Mouse (Mus musculus): ENCODE data around the gene Cacng8. TPM values are rescaled to one million over a fixed set of nuclear protein-coding genes. Genes with fewer than 3 reads are reported as not detected.
"Not testable (repeated sequence)": the region's sequence is repeated elsewhere in the genome, so short reads cannot be mapped to it uniquely, and the experiment has no call there.

Gene Cacng8
- polyA plus RNA-seq, 1 experiment from 2014 or later, result 0.27 TPM

GRCm38 (mm10) chr7:3391809-3392208 is 1.3 kb downstream of the Cacng8 start:
- no peaks in the 10 kb centered on the region for H3K27me3 ChIP-seq (replicated peaks; ENCODE audit: control insufficient read depth, insufficient read depth, low read length)
- no peak overlapping the region for H3K4me3 ChIP-seq (ENCODE audit: low read depth, low read length)
- no peak for TF ChIP-seq CTCF (IDR thresholded peaks at IDR 0.05; ENCODE audit: low read depth)
- no peaks in the 10 kb centered on the region for H3K4me1 ChIP-seq (replicated peaks; ENCODE audit: control insufficient read depth, insufficient read depth, low read length)
- H3K9me3 ChIP-seq (ENCODE audit: control insufficient read depth), result no peaks in the 10 kb centered on the region
- 23% methylated on average over 4 of the region's 4 CpGs for WGBS
- H3K9ac ChIP-seq (ENCODE audit: low read depth, low read length), result no peak overlapping the region
- H3K27ac ChIP-seq (ENCODE audit: low read depth, low read length), result no peak overlapping the region
- no peak for ATAC-seq
- no peak overlapping the region for H3K4me2 ChIP-seq (replicated peaks; ENCODE audit: low read depth)
- H3K36me3 ChIP-seq (ENCODE audit: control insufficient read depth, insufficient read depth), result no peaks in the 10 kb centered on the region

- H3K4me3 ChIP-seq (ENCODE audit: low read depth, low read length), result no peak overlapping the region
- H3K9ac ChIP-seq (ENCODE audit: low read depth, low read length), result no peak overlapping the region
- no peaks in the 10 kb centered on the region for H3K4me1 ChIP-seq (replicated peaks; ENCODE audit: control insufficient read depth, insufficient read depth, low read length)
- H3K4me2 ChIP-seq (replicated peaks; ENCODE audit: low read depth), result no peak overlapping the region
- WGBS, result 59% methylated on average over 9 of the region's 10 CpGs
- no peaks in the 10 kb centered on the region for H3K9me3 ChIP-seq (ENCODE audit: control insufficient read depth)
- H3K36me3 ChIP-seq (ENCODE audit: control insufficient read depth, insufficient read depth), result no peaks in the 10 kb centered on the region
- ATAC-seq, result no peak
- TF ChIP-seq CTCF (IDR thresholded peaks at IDR 0.05; ENCODE audit: low read depth), result no peak
- no peak overlapping the region for H3K27ac ChIP-seq (ENCODE audit: low read depth, low read length)
- no peaks in the 10 kb centered on the region for H3K27me3 ChIP-seq (replicated peaks; ENCODE audit: control insufficient read depth, insufficient read depth, low read length)
Measured at GRCm38 (mm10) chr7:3397355-3397754, 6.9 kb downstream of the Cacng8 start.

DNA sequence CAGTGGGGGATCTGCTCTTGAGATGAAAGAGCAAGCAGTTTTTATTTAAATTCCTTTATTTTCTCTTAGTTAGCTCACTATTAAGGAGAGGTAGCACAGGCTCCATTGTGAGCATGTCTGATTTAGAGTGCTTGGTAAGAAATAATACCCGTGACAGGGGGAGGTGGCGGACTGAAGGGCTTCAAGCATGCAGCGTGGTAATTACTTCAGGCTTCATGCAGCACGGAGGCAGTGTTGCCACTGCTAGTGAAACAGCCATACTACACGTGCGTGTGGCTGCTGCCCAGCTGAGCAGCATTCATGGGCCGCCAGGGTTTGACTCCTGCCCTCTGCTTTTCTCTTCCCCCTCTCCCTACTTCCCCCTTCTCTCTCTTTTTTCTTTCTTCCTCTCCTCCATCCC is 7.3 kb downstream of the Cacng8 start:
- WGBS, result 55% methylated on average over 7 of the region's 7 CpGs
- Histone ChIP-seq H3K4me2 (replicated peaks; ENCODE audit: low read depth) (no peak overlapping the region), H3K9me3 (ENCODE audit: control insufficient read depth) (no peaks in the 10 kb centered on the region), H3K4me1 (replicated peaks; ENCODE audit: control insufficient read depth, insufficient read depth, low read length) (no peaks in the 10 kb centered on the region), H3K27ac (ENCODE audit: low read depth, low read length) (no peak overlapping the region), H3K27me3 (replicated peaks; ENCODE audit: control insufficient read depth, insufficient read depth, low read length) (no peaks in the 10 kb centered on the region), H3K4me3 (ENCODE audit: low read depth, low read length) (no peak overlapping the region), H3K36me3 (ENCODE audit: control insufficient read depth, insufficient read depth) (no peaks in the 10 kb centered on the region), H3K9ac (ENCODE audit: low read depth, low read length) (no peak overlapping the region)
- no peak for TF ChIP-seq CTCF (IDR thresholded peaks at IDR 0.05; ENCODE audit: low read depth)
- no peak for ATAC-seq

DNA sequence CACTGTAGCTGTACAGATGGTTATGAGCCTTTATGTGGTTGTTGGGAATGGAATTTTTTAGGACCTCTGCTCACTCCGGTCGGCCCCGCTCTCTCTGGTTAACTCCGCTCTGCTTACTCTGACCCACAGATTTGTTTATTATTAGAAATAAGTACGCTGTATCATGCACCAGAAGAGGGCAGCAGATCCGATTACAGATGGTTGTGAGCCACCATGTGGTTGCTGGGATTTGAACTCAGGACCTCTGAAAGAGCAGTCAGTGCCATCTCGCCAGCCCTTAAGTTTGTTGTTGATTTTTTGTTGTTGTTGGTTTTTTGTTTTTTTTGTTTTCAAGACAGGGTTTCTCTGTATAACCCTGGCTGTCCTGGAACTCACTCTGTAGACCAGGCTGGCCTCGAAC is 7.9 kb downstream of the Cacng8 start:
- 89% methylated on average over 8 of the region's 8 CpGs for WGBS
- not testable (repeated sequence) for H3K36me3 ChIP-seq (ENCODE audit: control insufficient read depth, insufficient read depth); H3K27me3 ChIP-seq (replicated peaks; ENCODE audit: control insufficient read depth, insufficient read depth, low read length); H3K4me2 ChIP-seq (replicated peaks; ENCODE audit: low read depth); ATAC-seq; H3K27ac ChIP-seq (ENCODE audit: low read depth, low read length); H3K4me1 ChIP-seq (replicated peaks; ENCODE audit: control insufficient read depth, insufficient read depth, low read length); H3K4me3 ChIP-seq (ENCODE audit: low read depth, low read length); H3K9ac ChIP-seq (ENCODE audit: low read depth, low read length); H3K9me3 ChIP-seq (ENCODE audit: control insufficient read depth)

GRCm38 (mm10) chr7:3399937-3400336 is 9.5 kb downstream of the Cacng8 start:
- no peaks in the 10 kb centered on the region for H3K9me3 ChIP-seq (ENCODE audit: control insufficient read depth)
- H3K4me2 ChIP-seq (replicated peaks; ENCODE audit: low read depth), result no peak overlapping the region
- H3K4me1 ChIP-seq (replicated peaks; ENCODE audit: control insufficient read depth, insufficient read depth, low read length), result no peaks in the 10 kb centered on the region
- H3K27ac ChIP-seq (ENCODE audit: low read depth, low read length), result no peak overlapping the region
- TF ChIP-seq CTCF (IDR thresholded peaks at IDR 0.05; ENCODE audit: low read depth), result no peak
- no peak overlapping the region for H3K9ac ChIP-seq (ENCODE audit: low read depth, low read length)
- H3K4me3 ChIP-seq (ENCODE audit: low read depth, low read length), result no peak overlapping the region
- no peak for ATAC-seq
- no peaks in the 10 kb centered on the region for H3K27me3 ChIP-seq (replicated peaks; ENCODE audit: control insufficient read depth, insufficient read depth, low read length)
- no peaks in the 10 kb centered on the region for H3K36me3 ChIP-seq (ENCODE audit: control insufficient read depth, insufficient read depth)

DNA sequence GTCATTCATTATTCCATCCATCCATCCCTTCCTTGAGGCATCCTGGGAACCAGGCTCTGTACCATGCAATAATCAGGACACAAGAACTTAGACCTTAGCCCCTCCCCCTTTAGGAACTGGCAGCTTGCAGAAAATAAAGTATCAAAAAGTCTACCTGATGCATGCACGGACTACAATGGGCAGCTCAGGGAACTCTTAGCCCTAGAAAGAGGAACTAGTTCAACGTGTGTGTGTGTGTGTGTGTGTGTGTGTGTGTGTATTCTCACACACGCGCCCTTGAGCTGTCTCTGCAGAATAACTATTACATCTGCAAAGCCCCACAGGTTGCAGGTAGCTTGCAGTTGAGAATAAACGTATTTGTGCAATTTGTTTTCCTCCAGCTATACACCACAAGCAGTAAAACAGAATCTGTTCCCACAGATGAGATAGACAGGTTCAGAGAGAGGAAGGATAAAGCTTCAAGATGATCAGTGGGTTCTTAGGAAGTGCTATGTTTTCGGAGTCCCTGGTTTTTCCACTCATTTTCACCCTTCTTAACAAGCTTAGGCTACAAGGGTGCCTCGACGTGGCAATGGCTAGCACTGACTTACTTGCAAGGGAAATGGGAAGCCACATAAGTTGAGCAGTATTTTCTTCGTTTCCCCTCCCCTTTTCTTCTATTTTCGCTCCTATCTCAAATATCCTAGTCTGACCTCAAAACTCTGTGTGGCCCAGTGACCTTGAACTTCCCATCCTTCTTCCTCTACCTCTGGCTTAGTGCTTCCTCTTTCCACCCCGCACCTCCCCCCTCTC is 19.4 kb downstream of the Cacng8 start:
- 58% methylated on average over 11 of the region's 11 CpGs for WGBS
- H3K4me3 ChIP-seq (ENCODE audit: low read depth, low read length), result no peak overlapping the region

More for the DNA sequence above, 19.4 kb downstream of the Cacng8 start:
- TF ChIP-seq CTCF (IDR thresholded peaks at IDR 0.05; ENCODE audit: low read depth), result no peak
- no peaks in the 10 kb centered on the region for H3K4me1 ChIP-seq (replicated peaks; ENCODE audit: control insufficient read depth, insufficient read depth, low read length)
- no peak overlapping the region for H3K4me2 ChIP-seq (replicated peaks; ENCODE audit: low read depth)
- no peak overlapping the region for H3K9ac ChIP-seq (ENCODE audit: low read depth, low read length)
- H3K27ac ChIP-seq (ENCODE audit: low read depth, low read length), result no peak overlapping the region
- H3K27me3 ChIP-seq (replicated peaks; ENCODE audit: control insufficient read depth, insufficient read depth, low read length), result peaks cover 43% of the 10 kb centered on the region
- H3K9me3 ChIP-seq (ENCODE audit: control insufficient read depth), result no peaks in the 10 kb centered on the region
- ATAC-seq, result no peak
- no peaks in the 10 kb centered on the region for H3K36me3 ChIP-seq (ENCODE audit: control insufficient read depth, insufficient read depth)

Data from intestine, postnatal 0 days (tissue).